Mouse (Mus musculus) liver, adult 2 months (tissue): ENCODE results near the gene Olfr434.
A peak's percentile ranks its signal among the peaks of the same experiment; 100 is the strongest.

ENCODE experiments used
- CTCF ChIP-seq: fragments of 200-500 bp; IDR thresholded peaks from 2 replicates; pipeline ENCODE4 v1.5.1; 2011; ENCODE audit warnings: low read depth, low read length, control low read depth
- POLR2A ChIP-seq: fragments of 200-500 bp; IDR thresholded peaks from 2 replicates; pipeline ENCODE4 v1.6.1; 2011; ENCODE audit warnings: low read length, control low read depth; ENCODE audit not compliant: insufficient read depth; ENCODE audit errors: extremely low read depth

- TF ChIP-seq CTCF, result peak; percentile 55
- TF ChIP-seq POLR2A, result no peak
These were observed 41.5 kb downstream of the Olfr434 start for GRCm38 (mm10) chr6:43254193-43254926.
